Mouse (Mus musculus) cerebellum, postnatal 25 days (tissue): Measurements from ENCODE around the gene Eif5a.
"Not testable (repeated sequence)": the region's sequence is repeated elsewhere in the genome, so short reads cannot be mapped to it uniquely, and the experiment has no call there.

Experiments used
- DNase-seq, 2 experiments: peaks; one replicate each; pipeline ENCODE4 v3.0.0; 2021; ENCODE audit warnings: mixed read lengths in 2 of 2

Eif5a gene

DNA sequence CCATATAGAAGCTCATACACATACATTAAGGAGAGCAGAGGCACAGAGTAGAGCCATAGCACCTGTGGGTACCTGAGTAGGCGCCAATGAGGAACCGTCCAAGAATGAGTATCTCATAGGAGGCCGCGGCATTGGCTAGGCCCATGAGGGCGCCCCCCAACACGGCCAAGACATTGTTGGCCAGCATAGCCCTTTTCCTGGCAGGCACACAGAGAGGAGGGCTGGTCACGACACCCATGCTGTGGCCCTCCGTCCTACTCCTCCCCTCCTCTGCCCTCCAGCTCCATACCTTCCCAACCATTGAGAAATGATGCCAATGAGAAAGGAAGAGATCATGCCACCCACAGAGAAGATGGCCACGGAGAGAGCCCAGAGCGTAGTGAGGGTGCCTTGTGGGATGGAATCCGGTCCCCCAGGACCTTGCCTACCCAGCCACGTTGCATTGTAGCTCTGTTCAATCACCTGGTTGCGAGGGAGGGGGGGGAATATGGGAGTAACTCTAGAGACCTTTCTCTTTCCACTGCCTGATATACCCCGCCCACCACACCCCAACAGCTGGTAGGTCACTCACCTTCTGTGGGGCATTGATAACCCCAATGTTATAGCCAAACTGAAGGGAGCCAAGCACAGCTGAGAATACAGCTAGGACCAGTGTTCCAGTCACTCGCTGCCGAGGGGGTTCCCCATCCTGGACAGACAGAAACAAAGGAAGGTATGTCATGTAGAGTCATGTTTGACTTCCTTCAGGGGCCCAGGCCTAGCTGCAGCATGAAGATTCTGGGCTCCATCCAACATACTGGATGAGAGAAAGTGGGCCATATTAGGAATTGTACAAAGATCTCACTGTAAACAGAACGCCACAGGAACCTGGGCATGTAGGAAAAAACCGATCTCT lies 24.5 kb upstream of the Eif5a start:
- no peak for DNase-seq

DNA sequence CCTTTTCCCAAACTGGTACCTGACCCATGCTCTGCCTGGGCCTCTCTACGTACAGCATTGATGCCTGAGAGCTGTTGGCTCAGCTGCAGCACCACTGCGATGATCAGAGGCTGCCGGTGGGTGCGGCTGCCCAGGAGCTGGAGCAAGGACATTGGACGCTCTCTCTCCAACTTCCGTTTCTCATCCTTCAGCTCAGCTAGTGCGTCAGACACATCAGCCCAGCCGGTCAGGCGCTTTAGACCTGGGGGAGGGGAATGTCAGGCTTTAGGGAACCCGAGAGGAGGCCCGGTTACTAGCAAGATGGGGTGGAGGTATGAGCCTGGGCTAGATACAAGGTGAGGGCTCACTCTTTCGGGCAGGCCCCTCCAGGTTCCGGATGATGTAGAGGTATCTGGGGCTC lies 23.5 kb upstream of the Eif5a start:
- no peak for DNase-seq

GRCm38 (mm10) chr11:69940962-69941361 lies 19.2 kb upstream of the Eif5a start:
- peak in 1 of 2 experiments; percentile 34 for DNase-seq

DNA sequence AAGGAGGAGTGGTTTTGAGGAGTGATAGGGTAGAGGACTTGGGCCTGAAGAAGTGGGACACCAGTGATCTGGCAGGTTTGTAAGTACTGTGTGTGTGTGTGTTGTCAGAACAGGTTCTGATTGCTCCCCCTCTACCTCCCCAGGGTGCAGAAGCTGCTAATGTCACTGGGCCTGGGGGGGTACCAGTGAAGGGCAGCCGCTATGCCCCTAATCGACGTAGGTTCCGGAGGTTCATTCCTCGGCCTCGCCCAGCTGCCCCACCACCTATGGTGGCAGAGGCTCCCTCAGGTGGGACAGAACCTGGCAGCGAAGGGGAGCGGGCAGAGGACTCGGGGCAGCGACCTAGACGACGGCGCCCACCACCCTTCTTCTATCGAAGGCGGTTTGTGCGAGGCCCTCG lies 18.0 kb upstream of the Eif5a start:
- DNase-seq, result no peak

GRCm38 (mm10) chr11:69939181-69939580 lies 17.4 kb upstream of the Eif5a start:
- DNase-seq, result no peak

DNA sequence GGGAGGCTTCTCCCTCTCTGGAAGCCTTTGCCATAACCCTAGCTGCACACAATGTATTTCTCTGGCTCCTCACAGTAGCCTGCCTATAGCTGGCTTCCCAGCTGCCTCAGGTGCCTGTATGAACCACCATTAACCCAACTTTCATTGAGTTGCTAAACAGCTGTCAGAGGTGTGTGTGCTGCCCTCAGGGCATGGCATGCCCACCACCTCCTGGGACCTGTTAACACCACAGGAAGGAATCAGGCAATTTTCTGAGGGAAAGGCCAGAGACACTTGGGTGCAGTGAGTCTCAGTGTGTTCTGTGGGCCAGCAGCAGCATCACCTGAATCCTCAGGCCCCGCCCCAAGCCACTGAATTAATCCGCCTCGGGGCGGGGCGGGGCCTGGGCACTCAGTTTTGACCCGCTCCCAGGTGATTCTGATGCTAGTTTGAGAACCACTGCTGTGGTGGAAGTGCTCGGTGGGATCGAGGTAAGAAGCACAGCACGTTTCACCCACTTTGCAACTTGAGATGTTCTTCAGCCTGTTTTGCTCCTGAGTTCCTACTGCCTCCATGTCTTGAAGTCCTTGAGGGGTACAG lies 16.7 kb upstream of the Eif5a start:
- DNase-seq, result no peak

DNA sequence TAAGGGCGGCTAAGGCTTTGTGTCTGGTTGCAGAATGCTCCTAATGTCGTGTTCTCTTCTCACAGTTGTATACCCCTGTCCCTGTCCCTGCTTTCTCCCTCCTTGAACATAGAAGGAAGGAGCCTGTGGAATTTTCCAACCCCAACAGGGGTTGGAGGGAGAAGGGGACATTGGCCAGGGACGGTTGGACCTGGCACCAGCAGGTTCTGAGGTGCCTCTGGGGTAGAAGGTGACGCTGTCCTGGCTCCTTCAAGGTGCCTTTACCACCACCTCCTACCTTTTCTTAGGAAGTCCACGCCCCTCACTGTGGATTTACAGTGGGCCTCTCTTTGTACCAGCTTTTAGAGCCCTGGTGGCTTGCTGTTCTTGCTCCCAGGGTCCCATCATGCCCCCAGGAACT lies 16.1 kb upstream of the Eif5a start:
- DNase-seq, result no peak

DNA sequence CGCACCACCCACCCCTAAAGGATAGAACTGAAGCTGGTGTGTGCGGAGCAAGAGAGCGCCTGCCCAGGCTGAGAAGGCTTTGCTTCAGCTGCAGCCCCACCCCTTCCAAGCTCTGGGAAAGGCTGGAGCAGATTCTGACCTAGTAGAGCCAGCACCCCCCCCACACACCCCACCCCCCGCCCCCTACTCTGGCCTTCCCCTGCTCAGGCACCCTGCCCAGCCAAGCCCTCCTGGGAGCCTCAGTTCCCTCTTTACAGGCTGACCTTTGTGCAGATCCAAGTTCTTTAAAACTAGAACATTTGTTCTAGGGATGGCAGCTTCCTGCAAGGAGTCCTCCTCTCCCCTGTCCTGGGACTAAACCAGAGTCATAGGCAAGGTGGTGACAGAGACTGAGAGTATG lies 15.6 kb upstream of the Eif5a start:
- DNase-seq, result no peak

DNA sequence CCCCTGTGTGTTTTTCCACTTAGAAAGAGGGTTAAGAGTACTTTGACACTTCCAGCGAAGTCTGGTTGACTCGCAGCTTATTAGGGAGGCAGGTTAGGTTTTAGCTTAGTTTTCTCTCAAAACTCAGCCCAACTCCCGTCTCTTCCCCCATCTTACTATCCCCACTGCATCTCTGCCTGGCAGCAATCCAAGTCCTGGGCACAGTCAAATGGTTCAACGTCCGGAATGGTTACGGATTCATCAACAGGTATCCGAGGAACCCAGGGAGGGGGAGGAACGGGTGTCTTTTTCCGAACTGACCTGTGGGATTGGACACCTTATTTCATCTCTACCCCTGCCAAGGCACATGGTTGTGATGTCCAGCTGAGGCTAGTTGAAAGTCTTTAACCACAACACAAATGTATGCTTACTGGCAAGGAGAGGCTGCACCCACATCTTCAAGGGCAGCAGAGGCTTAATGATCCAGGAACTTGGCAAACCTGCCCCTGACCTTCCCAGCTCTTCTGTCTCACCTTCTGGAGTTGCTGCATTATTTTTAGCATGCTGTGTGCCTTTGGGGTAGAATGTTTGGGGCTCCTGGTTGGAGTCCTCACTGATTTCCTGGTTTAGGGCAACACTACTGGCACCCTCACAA lies 15.1 kb upstream of the Eif5a start:
- DNase-seq, result peak in 1 of 2 experiments; percentile 43

DNA sequence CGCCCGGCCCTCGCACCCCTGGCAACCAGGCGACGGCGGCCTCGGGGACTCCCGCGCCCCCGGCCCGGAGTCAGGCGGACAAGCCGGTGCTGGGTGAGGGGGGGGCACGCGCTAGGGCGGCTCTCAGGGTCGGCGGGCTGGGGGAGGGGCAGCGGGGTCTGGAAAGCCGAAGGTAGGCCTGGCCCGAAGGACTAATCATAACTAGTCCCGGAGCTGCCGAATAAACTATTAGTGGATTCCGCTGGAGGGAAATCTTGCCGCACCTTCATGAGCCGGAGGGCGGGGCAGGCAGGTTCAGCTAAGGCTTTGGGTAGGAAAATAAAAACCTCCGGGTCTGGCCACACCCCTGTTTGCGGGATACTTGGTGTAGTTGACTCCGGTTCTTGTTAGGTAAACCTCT lies 14.4 kb upstream of the Eif5a start:
- peak in 1 of 2 experiments; percentile 59 for DNase-seq

DNA sequence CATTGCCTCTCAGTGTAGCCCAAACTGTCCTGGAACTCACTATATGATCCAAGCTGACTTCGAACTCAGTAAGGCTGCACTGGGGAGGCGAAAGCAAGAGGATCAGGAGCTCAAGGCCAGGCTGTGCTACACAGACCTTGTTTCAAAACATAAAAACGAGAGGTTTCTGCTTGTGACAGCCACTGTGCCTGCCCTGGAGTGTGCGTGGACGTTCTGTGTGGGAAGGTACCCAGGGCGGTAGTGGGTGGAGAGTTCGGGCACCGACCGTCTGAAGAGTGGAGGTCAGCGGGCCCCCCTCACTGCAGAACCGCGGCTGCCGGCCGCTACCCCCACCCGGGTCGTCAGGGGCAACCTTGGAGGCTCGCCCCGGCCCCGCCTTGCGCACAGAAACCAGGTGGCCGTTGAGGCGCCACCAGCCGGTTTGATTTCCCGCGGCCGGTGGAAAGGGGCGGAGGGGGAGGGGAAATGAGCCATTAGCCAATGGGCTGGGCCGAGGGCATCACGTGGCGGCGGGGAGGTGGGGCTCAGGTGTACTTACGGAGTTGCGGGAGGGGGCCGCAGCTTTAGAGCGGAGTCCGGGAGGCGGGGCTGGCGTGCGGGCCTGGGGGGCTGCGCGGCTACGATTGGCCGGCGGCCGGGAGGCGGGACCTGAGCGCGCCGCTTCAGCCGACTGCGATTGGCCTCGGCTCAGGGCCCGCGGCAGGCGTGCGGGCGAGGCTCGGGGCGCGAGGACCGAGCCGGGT lies 13.6 kb upstream of the Eif5a start, which contains the start of gene Ybx2:
Ybx2 (plus strand) TSS at position 660 of the 743 bp plus-strand sequence.
- peak; percentile 93 to 98 for DNase-seq

GRCm38 (mm10) chr11:69934681-69935080 lies 12.9 kb upstream of the Eif5a start:
- no peak for DNase-seq

DNA sequence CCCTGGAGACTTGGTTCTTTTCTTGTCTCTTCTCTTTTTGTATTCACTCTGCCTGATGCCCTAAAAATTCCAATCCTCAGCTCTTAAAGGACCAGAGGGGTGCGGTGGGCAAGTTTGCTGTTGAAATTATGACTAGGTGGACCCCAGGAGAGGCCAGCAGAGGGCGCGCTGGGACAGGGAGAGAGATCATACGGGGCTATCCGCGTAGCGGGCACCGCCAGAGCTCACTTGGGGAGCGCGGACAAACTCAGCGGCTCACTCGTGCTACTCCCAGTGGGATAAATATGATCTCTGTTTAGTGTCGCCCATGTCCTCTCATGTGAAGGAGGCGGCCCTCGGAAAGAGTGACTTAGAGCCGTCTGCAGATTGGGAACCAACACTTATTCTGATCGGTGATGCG lies 12.4 kb upstream of the Eif5a start:
- DNase-seq, result peak; percentile 93 to 97

DNA sequence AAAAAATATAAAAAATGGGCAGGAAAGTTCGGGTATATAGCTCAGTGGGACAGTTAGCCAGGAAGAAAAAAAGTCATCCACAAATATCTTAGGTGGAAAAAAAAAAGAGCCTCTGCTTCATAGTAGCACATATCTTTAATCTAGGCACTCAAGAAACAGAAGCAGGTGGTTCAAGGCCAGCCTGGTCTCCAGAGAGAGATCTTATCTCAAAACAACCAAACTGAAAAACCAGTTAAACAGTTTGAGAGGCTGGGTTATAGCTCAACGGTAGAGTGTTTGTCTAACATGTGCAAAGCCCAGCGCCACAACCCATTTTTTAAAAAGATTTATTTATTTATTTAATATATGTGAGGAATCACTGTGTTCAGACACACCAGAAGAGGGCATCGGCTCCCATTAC lies 11.3 kb upstream of the Eif5a start:
- no peak for DNase-seq

GRCm38 (mm10) chr11:69932254-69932653 lies 10.5 kb upstream of the Eif5a start:
- no peak for DNase-seq

DNA sequence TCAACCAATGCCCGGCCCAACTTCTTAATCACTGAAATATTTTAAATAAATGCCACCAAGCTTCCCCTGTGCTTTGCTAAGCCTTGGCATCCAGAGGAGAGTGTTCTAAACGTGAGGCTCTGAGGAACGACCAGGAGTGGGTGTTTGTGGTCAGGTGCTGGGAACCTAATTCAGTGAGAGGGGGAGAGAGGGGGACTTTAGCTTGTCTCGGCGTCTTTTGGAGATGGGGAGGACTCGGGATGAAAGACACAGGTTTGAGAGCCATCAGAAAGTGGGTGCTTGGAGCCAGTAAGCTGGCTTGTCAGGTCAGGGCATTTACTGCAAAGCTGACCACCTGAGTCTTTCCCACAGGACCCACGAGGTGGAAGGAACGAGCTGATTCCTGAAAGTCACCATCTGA lies 10.0 kb upstream of the Eif5a start:
- DNase-seq, result no peak

DNA sequence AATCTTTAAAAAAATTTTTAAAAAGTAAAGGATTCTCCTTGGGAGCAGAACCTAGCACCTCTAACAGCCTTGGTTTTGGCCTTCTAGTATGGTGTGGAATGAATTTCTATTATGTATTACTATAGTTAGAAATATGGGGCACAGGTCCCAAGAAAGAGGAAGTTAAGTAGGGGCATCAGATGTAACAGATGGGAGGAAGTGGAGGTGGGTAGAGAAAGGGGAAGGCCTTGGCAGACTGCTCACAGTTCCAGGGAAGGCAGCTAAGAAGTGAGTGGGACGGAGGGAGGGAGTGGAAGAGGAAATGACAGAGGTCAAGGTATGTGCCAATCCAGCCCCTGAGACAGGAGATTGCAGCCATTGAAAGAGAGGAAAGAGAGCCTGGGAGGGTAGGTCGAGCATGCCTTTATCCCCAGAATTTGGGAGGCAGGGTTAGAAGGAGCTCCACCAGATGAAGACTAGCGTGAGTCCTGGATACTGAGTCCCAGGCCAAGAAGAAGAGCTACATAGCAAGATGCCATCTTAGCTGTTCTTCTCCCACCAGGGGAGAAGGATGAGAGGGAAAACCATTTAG lies 9.3 kb upstream of the Eif5a start:
- DNase-seq, result no peak

- not testable (repeated sequence) for DNase-seq
These were observed 8.4 kb upstream of the Eif5a start for GRCm38 (mm10) chr11:69930176-69930575.

GRCm38 (mm10) chr11:69929712-69930111 lies 8.0 kb upstream of the Eif5a start:
- no peak for DNase-seq

DNA sequence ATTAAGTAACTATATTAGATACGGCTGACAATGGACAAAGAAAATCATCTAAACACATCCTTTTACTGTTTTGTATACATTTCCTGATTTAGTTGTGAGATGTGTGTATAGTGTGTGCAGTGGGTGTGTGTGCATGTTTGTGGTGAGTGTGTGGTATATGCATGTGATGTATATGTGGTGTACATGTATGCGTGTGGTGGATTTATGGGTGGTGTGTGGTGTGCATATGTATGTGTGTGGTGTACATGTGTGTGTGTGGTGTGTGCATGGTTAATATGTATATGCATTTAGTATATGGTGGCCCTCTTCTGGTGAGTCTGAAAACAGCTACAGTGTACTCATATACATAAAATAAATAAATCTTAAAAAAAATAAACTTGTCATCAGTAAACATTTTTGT lies 5.7 kb upstream of the Eif5a start:
- no peak for DNase-seq

GRCm38 (mm10) chr11:69922796-69923195 lies 1.0 kb upstream of the Eif5a start:
- no peak for DNase-seq

DNA sequence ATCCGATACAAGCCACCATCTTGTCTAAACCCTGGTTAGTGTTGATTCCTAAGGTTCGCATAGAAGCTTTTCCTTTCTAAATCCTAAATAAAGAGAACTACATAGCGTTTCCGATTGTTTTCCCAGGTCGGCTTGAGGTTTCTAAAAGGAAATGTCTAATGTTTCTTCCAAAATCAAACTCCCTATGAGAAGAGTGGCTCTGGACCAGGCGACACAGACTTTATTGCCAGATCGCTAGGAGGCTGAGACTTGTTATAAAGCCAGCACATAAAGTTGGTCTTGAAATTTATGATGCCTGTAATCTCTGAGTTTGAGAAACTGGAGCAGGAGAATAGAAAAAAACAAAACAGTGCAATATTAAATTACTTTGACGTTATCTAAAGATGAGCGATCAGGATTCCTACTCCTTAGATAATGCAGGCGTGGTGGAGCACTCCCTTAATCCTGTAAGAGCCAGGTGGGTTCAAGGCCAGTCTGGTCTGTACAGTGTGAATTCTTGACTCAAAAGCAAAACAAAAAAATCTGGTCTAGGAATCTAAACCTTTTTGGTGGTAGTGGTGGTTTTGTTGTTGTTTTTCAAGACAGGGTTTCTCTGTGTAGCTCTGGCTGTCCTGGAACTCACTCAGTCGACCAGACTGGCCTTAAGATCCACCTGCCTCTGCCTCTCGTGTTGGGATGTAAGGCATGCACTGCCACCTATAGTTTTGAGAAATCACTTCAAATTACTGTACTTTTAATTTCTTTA lies 426 bp upstream of the Eif5a start:
- DNase-seq, result no peak
